Mouse (Mus musculus) ES-Bruce4 (cell line): ENCODE measurements around the gene Lgals7.

Experiments used
- CTCF ChIP-seq: IDR thresholded peaks from one replicate; pipeline ENCODE4 v1.8.1; 2011; ENCODE audit warnings: low read depth, low read length
- EP300 ChIP-seq: IDR thresholded peaks from 2 replicates; pipeline ENCODE4 v1.6.1; 2011; ENCODE audit warnings: low read depth, low read length; ENCODE audit not compliant: insufficient read depth
- POLR2A ChIP-seq: IDR thresholded peaks from one replicate; pipeline ENCODE4 v1.8.1; 2011; ENCODE audit warnings: low read length; ENCODE audit not compliant: insufficient read depth

DNA sequence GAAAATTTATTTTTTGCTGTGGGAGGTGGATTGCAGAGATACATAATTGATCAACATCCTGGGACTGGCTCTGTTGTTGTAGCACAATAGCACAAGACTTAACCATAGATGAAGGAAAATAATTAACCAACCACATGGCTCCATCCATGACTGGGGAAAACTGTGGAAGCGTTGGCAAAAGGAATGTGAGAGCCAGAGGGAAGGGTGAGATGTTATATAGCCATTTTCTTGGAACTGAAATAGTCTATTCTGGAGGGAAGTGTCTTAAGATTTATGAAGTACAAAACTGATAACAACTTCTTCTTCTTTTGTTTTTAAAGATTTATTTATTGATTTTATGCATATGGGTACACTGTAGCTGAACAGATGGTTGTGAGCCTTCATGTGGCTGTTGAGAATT lies 16.4 kb upstream of the Lgals7 start:
- TF ChIP-seq EP300: no peak
- TF ChIP-seq CTCF: no peak
- TF ChIP-seq POLR2A: no peak
